Comparison of ENCODE assay signal across 8 mouse cellular contexts in the genomic region with DNA sequence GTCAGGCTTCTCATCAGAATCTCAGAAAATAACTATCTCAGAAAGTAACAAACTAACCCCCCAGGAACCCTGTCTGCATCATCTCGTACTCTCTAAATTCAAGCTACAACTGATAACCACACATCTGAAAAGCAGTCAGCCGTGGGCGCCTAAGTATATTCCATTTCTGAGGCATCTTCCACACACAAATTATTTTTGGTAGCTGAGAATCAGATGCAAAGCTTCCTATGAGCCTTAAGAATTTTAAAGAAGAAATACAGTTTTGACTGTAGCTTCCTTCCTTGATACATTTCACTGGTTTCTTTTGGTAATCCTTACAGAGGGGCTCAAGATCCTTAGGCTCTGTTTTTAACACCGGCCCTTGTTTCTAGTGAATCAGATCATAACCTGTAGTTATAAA. TPM values are rescaled to one million over a fixed set of nuclear protein-coding genes. Genes with fewer than 3 reads are reported as not detected.
DNase-seq lines count a peak whose midpoint lies in the region; ATAC-seq and TF ChIP-seq lines count a peak whose summit lies in the region.
"Had no signal": no experiment of that assay in that cellular context is flagged by ENCODE, and none has a peak within 500 bp of the region (broad histone marks: within the 10 kb centered on the region; RNA-seq: fewer than 3 reads in every experiment).

No protein-coding gene starts in this region.

- DNase-seq in left cerebral cortex, adult 2 months (ENCODE audit: extremely low spot score in 1 of 2, low spot score in 2 of 2) = no peak
- DNase-seq in left cerebral cortex, postnatal 10 days (ENCODE audit: extremely low spot score in 1 of 2, low spot score in 2 of 2) = no peak
- peak; percentile 67 for DNase-seq in brain, adult 2 months (ENCODE audit: low read depth, low spot score)
- DNase-seq in gastrocnemius, postnatal 4 days (ENCODE audit: low spot score in 2 of 2) = no peak
- no peak for DNase-seq in adrenal gland, adult 18-20 months (ENCODE audit: low spot score in 2 of 2)
- DNase-seq: adrenal gland, adult 8-10 months had no signal

- TF ChIP-seq CTCF in left cerebral cortex, adult 2 months (IDR thresholded peaks at IDR 0.05) = no peak

- 77% methylated on average over 4 of the region's 4 CpGs for WGBS in embryonic facial prominence, embryonic 15.5 days
- 52% methylated on average over 4 of the region's 4 CpGs for WGBS in midbrain, embryonic 13.5 days

- H3K27ac ChIP-seq in left cerebral cortex, adult 2 months = peak overlapping the region; percentile 83
- no peak overlapping the region for H3K27ac ChIP-seq in embryonic facial prominence, embryonic 15.5 days (replicated peaks)
- no peak overlapping the region for H3K27ac ChIP-seq in midbrain, embryonic 13.5 days

- peak overlapping the region; percentile 76 for H3K4me2 ChIP-seq in embryonic facial prominence, embryonic 15.5 days (replicated peaks)
- peak overlapping the region; percentile 66; the same call in 1 of the 2 replicates for H3K4me2 ChIP-seq in midbrain, embryonic 13.5 days (replicated peaks)

- intact Hi-C loops in left cerebral cortex, adult 2 months (cut with DNase I) = loop anchor here (2.0 kb wide), 2 partner anchors 57 to 151 kb away; partner anchors contain the start of gene Socs2
- intact Hi-C loops in left cerebral cortex, postnatal 10 days (cut with DNase I) = loop anchor here (5.0 kb wide), 2 partner anchors 57 to 152 kb away; partner anchors contain the start of genes Cradd and Socs2

- no peak for ATAC-seq in embryonic facial prominence, embryonic 15.5 days (ENCODE audit: insufficient number of reproducible peaks, low FRiP score, low TSS enrichment, low read depth)
- ATAC-seq in midbrain, embryonic 13.5 days = no peak

- no peaks in the 10 kb centered on the region for H3K9me3 ChIP-seq in embryonic facial prominence, embryonic 15.5 days (replicated peaks)
- H3K9me3 ChIP-seq in midbrain, embryonic 13.5 days = no peaks in the 10 kb centered on the region

- H3K4me3 ChIP-seq in left cerebral cortex, adult 2 months = peak overlapping the region; percentile 49
- no peak overlapping the region for H3K4me3 ChIP-seq in embryonic facial prominence, embryonic 15.5 days (replicated peaks)
- H3K4me3 ChIP-seq in midbrain, embryonic 13.5 days (replicated peaks) = no peak overlapping the region

- H3K27me3 ChIP-seq in embryonic facial prominence, embryonic 15.5 days = 0 out of 2 replicates have a peak, but pooled peaks cover 5% of the 10 kb centered on the region
- peaks cover 39% of the 10 kb centered on the region for H3K27me3 ChIP-seq in midbrain, embryonic 13.5 days

- peaks cover 14% of the 10 kb centered on the region; the same call in 1 of the 2 replicates for H3K4me1 ChIP-seq in embryonic facial prominence, embryonic 15.5 days
- H3K4me1 ChIP-seq in midbrain, embryonic 13.5 days (replicated peaks) = peaks cover 32% of the 10 kb centered on the region

- no peak overlapping the region for H3K9ac ChIP-seq in embryonic facial prominence, embryonic 15.5 days
- no peak overlapping the region for H3K9ac ChIP-seq in midbrain, embryonic 13.5 days (replicated peaks)

- H3K36me3 ChIP-seq in embryonic facial prominence, embryonic 15.5 days = no peaks in the 10 kb centered on the region
- no peaks in the 10 kb centered on the region for H3K36me3 ChIP-seq in midbrain, embryonic 13.5 days

RNA-seq across cellular contexts. Expression of gene Cradd, which starts 58.4 kb away (rescaled TPM):
- 1 to 10 TPM; 5.6 to 5.9 TPM for total RNA-seq in left cerebral cortex, adult 2 months (2021)
- 1 to 10 TPM; 7.1 to 7.8 TPM for total RNA-seq in left cerebral cortex, postnatal 10 days (2021)
- polyA plus RNA-seq in embryonic facial prominence, embryonic 15.5 days (2015; fragmentation: Nextera tagmentation; extraction: Ambion mirVana) = 9.2 and 11.1 TPM in 2 replicates
- polyA plus RNA-seq in midbrain, embryonic 13.5 days (2015; fragmentation: Nextera tagmentation; extraction: Ambion mirVana) = 10.1 and 10.7 TPM in 2 replicates
- total RNA-seq in gastrocnemius, postnatal 4 days (2021) = 10 to 100 TPM; 13.5 to 14.3 TPM
- total RNA-seq in adrenal gland, adult 18-20 months (2021) = 1 to 10 TPM; 5.4 to 7.3 TPM
